34 mouse cellular contexts compared by ENCODE assay signal in genomic region chr15:84598911-84599310, GRCm38 (mm10).
"Had no signal": no experiment of that assay in that cellular context is flagged by ENCODE, and none has a peak within 500 bp of the region (broad histone marks: within the 10 kb centered on the region; RNA-seq: fewer than 3 reads in every experiment).

No protein-coding gene starts in this region.

- H3K9ac ChIP-seq: heart, embryonic 12.5 days; heart, embryonic 13.5 days; heart, embryonic 15.5 days; hindbrain, embryonic 12.5 days; hindbrain, embryonic 13.5 days; hindbrain, embryonic 14.5 days; hindbrain, embryonic 15.5 days; intestine, embryonic 15.5 days; kidney, embryonic 15.5 days had no signal

- H3K27ac ChIP-seq: heart, embryonic 10.5 days; heart, embryonic 13.5 days; heart, embryonic 15.5 days; hindbrain, embryonic 10.5 days; hindbrain, embryonic 14.5 days; hindbrain, embryonic 15.5 days; hindbrain, postnatal 0 days; intestine, embryonic 15.5 days; kidney, embryonic 15.5 days; kidney, postnatal 0 days; layer of hippocampus, adult 2 months had no signal

- DNase-seq: heart, postnatal 10 days; heart, postnatal 14 days; heart, postnatal 36 days; heart, postnatal 4 days; kidney, adult 11 months; kidney, adult 18-20 months; kidney, adult 2 months; kidney, adult 8-10 months; kidney, adult 9 months; kidney, postnatal 14 days; kidney, postnatal 25 days; kidney, postnatal 36 days; kidney, postnatal 4 days; layer of hippocampus, adult 9-11 months; layer of hippocampus, postnatal 36 days had no signal

- H3K4me1 ChIP-seq: heart, embryonic 15.5 days; intestine, embryonic 15.5 days had no signal

- H3K4me3 ChIP-seq: heart, embryonic 10.5 days; heart, embryonic 12.5 days; heart, embryonic 13.5 days; heart, embryonic 15.5 days; hindbrain, embryonic 10.5 days; hindbrain, embryonic 12.5 days; hindbrain, embryonic 13.5 days; hindbrain, embryonic 15.5 days; intestine, embryonic 15.5 days; kidney, embryonic 15.5 days; layer of hippocampus, adult 2 months had no signal

- ATAC-seq: hindbrain, embryonic 16.5 days; hindbrain, postnatal 0 days; inflammation-experienced regulatory T-cells, adult 6 months; intestine, embryonic 15.5 days; intestine, embryonic 16.5 days; intestine, postnatal 0 days had no signal

- H3K4me2 ChIP-seq: heart, embryonic 11.5 days; heart, embryonic 12.5 days; heart, embryonic 13.5 days; heart, embryonic 15.5 days; hindbrain, embryonic 12.5 days; hindbrain, embryonic 13.5 days; hindbrain, embryonic 14.5 days; hindbrain, embryonic 15.5 days; intestine, embryonic 15.5 days; kidney, embryonic 15.5 days had no signal

- H3K9me3 ChIP-seq: heart, embryonic 10.5 days; heart, embryonic 12.5 days; heart, embryonic 13.5 days; heart, embryonic 15.5 days; hindbrain, embryonic 10.5 days; hindbrain, embryonic 12.5 days; hindbrain, embryonic 13.5 days; hindbrain, embryonic 15.5 days; intestine, embryonic 15.5 days; kidney, embryonic 15.5 days had no signal

- H3K27me3 ChIP-seq: hindbrain, embryonic 15.5 days; intestine, embryonic 15.5 days; kidney, embryonic 15.5 days had no signal

- H3K36me3 ChIP-seq: heart, embryonic 10.5 days; heart, embryonic 12.5 days; heart, embryonic 13.5 days; heart, embryonic 15.5 days; hindbrain, embryonic 10.5 days; hindbrain, embryonic 12.5 days; hindbrain, embryonic 13.5 days; hindbrain, embryonic 15.5 days; intestine, embryonic 15.5 days; kidney, embryonic 15.5 days had no signal
